Mouse (Mus musculus) gastrocnemius, adult 2 months (tissue): ENCODE measurements at regions not wholly inside any gene's neighbourhood (a gene's known extent, or its start where the extent isn't known, plus 50 kb on each side); places are given as distances from the start of the nearest gene placed in this dataset.
A peak's percentile ranks its signal among the peaks of the same experiment; 100 is the strongest.

Source experiments
- DNase-seq: peaks from one replicate; pipeline ENCODE4 v3.0.0; 2022
- H3K27ac ChIP-seq: fragments of 200-600 bp; 2 replicates; pipeline ENCODE4 v1.8.1; 2022; ENCODE audit warnings: mild to moderate bottlenecking
- H3K4me3 ChIP-seq: fragments of 200-600 bp; 2 replicates; pipeline ENCODE4 v1.8.1; 2022; ENCODE audit warnings: mild to moderate bottlenecking, moderate library complexity
- CTCF ChIP-seq: fragments of 200-600 bp; IDR thresholded peaks from 2 replicates; pipeline ENCODE4 v1.8.1; 2022; ENCODE audit warnings: antibody characterized with exemption, mild to moderate bottlenecking, moderate library complexity
- intact Hi-C: fragments of 180-260 bp; cut with DNase I; formaldehyde crosslinking; loops from one replicate; pipeline ENCODE4 v1.15.1; 2025

- Histone ChIP-seq H3K27ac (no peak overlapping the region), H3K4me3 (no peak overlapping the region)
- intact Hi-C loops, result loop anchor here (5.0 kb wide), 1 partner anchor 118 kb away; no protein-coding TSS in a partner anchor
- TF ChIP-seq CTCF, result no peak
- no peak for DNase-seq
Measured at GRCm38 (mm10) chr13:51310041-51310440, 98.4 kb upstream of the S1pr3 start.

GRCm38 (mm10) chr13:51311679-51312255 lies 96.7 kb upstream of the S1pr3 start:
- Histone ChIP-seq H3K27ac (no peak overlapping the region), H3K4me3 (no peak overlapping the region)
- TF ChIP-seq CTCF, result no peak
- intact Hi-C loops, result loop anchor here (5.0 kb wide), 1 partner anchor 119 kb away; no protein-coding TSS in a partner anchor
- no peak for DNase-seq

GRCm38 (mm10) chr13:51313129-51313850 lies 95.1 kb upstream of the S1pr3 start:
- peak; percentile 86 for DNase-seq
- peak overlapping the region; percentile 62 for H3K27ac ChIP-seq
- no peak overlapping the region for H3K4me3 ChIP-seq
- no peak for TF ChIP-seq CTCF
- intact Hi-C loops, result loop anchor here (5.0 kb wide), 1 partner anchor 121 kb away; no protein-coding TSS in a partner anchor

- Histone ChIP-seq H3K27ac (peak overlapping the region; percentile 68), H3K4me3 (no peak overlapping the region)
- TF ChIP-seq CTCF, result no peak
- intact Hi-C loops, result loop anchor here (5.0 kb wide), 1 partner anchor 122 kb away; no protein-coding TSS in a partner anchor
- peak; percentile 80 for DNase-seq
Measured at GRCm38 (mm10) chr13:51314541-51314977, 93.9 kb upstream of the S1pr3 start.

- DNase-seq, result no peak
- TF ChIP-seq CTCF, result no peak
- H3K27ac ChIP-seq, result peak overlapping the region; percentile 68
- intact Hi-C loops, result no loop called here
- H3K4me3 ChIP-seq, result no peak overlapping the region
Measured at GRCm38 (mm10) chr13:51315008-51315778, 93.2 kb upstream of the S1pr3 start.

- TF ChIP-seq CTCF, result no peak
- peak overlapping the region; percentile 68 for H3K27ac ChIP-seq
- H3K4me3 ChIP-seq, result no peak overlapping the region
- intact Hi-C loops, result no loop called here
- no peak for DNase-seq
Measured at GRCm38 (mm10) chr13:51315779-51316041, 92.7 kb upstream of the S1pr3 start.

- no peak overlapping the region for H3K4me3 ChIP-seq
- DNase-seq, result no peak
- no peak overlapping the region for H3K27ac ChIP-seq
- TF ChIP-seq CTCF, result no peak
- intact Hi-C loops, result no loop called here
Measured at GRCm38 (mm10) chr13:51323058-51323715, 85.3 kb upstream of the S1pr3 start.

GRCm38 (mm10) chr13:51324714-51325113 lies 83.7 kb upstream of the S1pr3 start:
- intact Hi-C loops, result no loop called here
- Histone ChIP-seq H3K27ac (no peak overlapping the region), H3K4me3 (no peak overlapping the region)
- TF ChIP-seq CTCF, result no peak
- DNase-seq, result no peak

- H3K27ac ChIP-seq, result no peak overlapping the region
- H3K4me3 ChIP-seq, result no peak overlapping the region
- TF ChIP-seq CTCF, result no peak
- intact Hi-C loops, result no loop called here
- DNase-seq, result no peak
Measured at GRCm38 (mm10) chr13:51325298-51325697, 83.1 kb upstream of the S1pr3 start.

- H3K27ac ChIP-seq, result no peak overlapping the region
- TF ChIP-seq CTCF, result no peak
- intact Hi-C loops, result no loop called here
- DNase-seq, result no peak
- no peak overlapping the region for H3K4me3 ChIP-seq
Measured at GRCm38 (mm10) chr13:51326128-51326527, 82.3 kb upstream of the S1pr3 start.

GRCm38 (mm10) chr13:51328131-51328970 lies 80.1 kb upstream of the S1pr3 start:
- H3K27ac ChIP-seq, result no peak overlapping the region
- no peak for TF ChIP-seq CTCF
- no peak overlapping the region for H3K4me3 ChIP-seq
- no peak for DNase-seq
- intact Hi-C loops, result no loop called here

GRCm38 (mm10) chr13:51328971-51329346 lies 79.5 kb upstream of the S1pr3 start:
- DNase-seq, result no peak
- no peak for TF ChIP-seq CTCF
- H3K27ac ChIP-seq, result no peak overlapping the region
- no peak overlapping the region for H3K4me3 ChIP-seq
- intact Hi-C loops, result no loop called here
